Mouse (Mus musculus) ES-Bruce4 (cell line): ENCODE results near the gene Olfr571.

Experiments
- CTCF ChIP-seq: IDR thresholded peaks from one replicate; pipeline ENCODE4 v1.8.1; 2011; ENCODE audit warnings: low read depth, low read length
- POLR2A ChIP-seq: IDR thresholded peaks from one replicate; pipeline ENCODE4 v1.8.1; 2011; ENCODE audit warnings: low read length; ENCODE audit not compliant: insufficient read depth

DNA sequence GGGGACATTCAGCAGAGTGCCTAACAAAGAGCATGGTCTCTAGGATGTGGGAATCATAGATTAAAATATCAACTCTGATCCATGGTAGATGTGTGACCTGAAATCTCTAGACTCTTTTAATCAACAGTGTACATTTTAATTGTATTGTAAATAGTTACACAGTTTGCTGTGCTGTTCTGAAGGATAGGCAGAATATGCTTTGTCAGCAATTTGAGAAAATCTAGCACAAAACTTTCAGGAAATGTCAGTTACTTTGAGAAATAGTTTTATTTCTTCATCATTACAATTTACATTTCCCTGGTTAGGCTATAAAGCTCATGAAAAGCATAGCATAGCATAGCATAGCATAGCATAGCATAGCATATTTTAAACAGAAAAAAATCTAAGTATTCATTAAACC lies 61.5 kb downstream of the Olfr571 start:
- no peak for TF ChIP-seq CTCF
- no peak for TF ChIP-seq POLR2A
